Mouse (Mus musculus) erythroblast, embryonic 14.5 days (primary cell): Measurements from ENCODE around the gene Rpl23a. TPM values are rescaled to one million over a fixed set of nuclear protein-coding genes. Genes with fewer than 3 reads are reported as not detected.
"Not testable (repeated sequence)": the region's sequence is repeated elsewhere in the genome, so short reads cannot be mapped to it uniquely, and the experiment has no call there.

Source experiments
- H3K27me3 ChIP-seq: 2 replicates; pipeline ENCODE4 v1.6.1; 2012; ENCODE audit warnings: inconsistent platforms; ENCODE audit not compliant: control insufficient read depth
- H3K36me3 ChIP-seq: 2 replicates; pipeline ENCODE4 v1.6.1; 2012; ENCODE audit warnings: mild to moderate bottlenecking, inconsistent platforms; ENCODE audit not compliant: control insufficient read depth
- H3K4me1 ChIP-seq: 2 replicates; pipeline ENCODE4 v1.6.1; 2012; ENCODE audit warnings: inconsistent platforms; ENCODE audit not compliant: control insufficient read depth
- H3K4me3 ChIP-seq: replicated peaks from 2 replicates; pipeline ENCODE3; 2012; ENCODE audit warnings: moderate library complexity, mild to moderate bottlenecking, inconsistent platforms
- H3K9me3 ChIP-seq: 2 replicates; pipeline ENCODE4 v1.6.1; 2012; ENCODE audit warnings: low read length, inconsistent platforms, mixed read lengths; ENCODE audit not compliant: control insufficient read depth
- GATA1 ChIP-seq: IDR thresholded peaks from 2 replicates; pipeline ENCODE4 v1.6.1; 2012; ENCODE audit warnings: low read length, inconsistent platforms, mixed read lengths
- TAL1 ChIP-seq: IDR thresholded peaks from 3 replicates; pipeline ENCODE4 v1.6.1; 2012; ENCODE audit warnings: low read length, inconsistent platforms, mixed read lengths
- polyA plus RNA-seq: library from polyadenylated mRNA; stranded (reverse); fragments of >175 nt; gene quantifications from 2 replicates; pipeline ENCODE4 v1.2.3, GENCODE M21; 2012

Rpl23a gene
- polyA plus RNA-seq, 1 experiment = 168 TPM

- Histone ChIP-seq H3K36me3 (peaks cover 2% of the 10 kb centered on the region), H3K4me1 (peaks cover 52% of the 10 kb centered on the region), H3K9me3 (no peaks in the 10 kb centered on the region), H3K27me3 (no peaks in the 10 kb centered on the region), H3K4me3 (no peak overlapping the region)
- TF ChIP-seq TAL1 (no peak), GATA1 (no peak)
These were observed 45.4 kb downstream of the Rpl23a start for GRCm38 (mm10) chr11:78138023-78138422.

GRCm38 (mm10) chr11:78137584-78137983 is 45.8 kb downstream of the Rpl23a start:
- no peaks in the 10 kb centered on the region for H3K9me3 ChIP-seq
- TF ChIP-seq GATA1 = no peak
- no peak for TF ChIP-seq TAL1
- H3K36me3 ChIP-seq = no peaks in the 10 kb centered on the region; the same call in 1 of the 2 replicates
- no peaks in the 10 kb centered on the region for H3K27me3 ChIP-seq
- H3K4me3 ChIP-seq = no peak overlapping the region
- peaks cover 56% of the 10 kb centered on the region for H3K4me1 ChIP-seq

GRCm38 (mm10) chr11:78136132-78136531 is 47.3 kb downstream of the Rpl23a start:
- H3K36me3 ChIP-seq = no peaks in the 10 kb centered on the region
- no peaks in the 10 kb centered on the region for H3K9me3 ChIP-seq
- H3K27me3 ChIP-seq = no peaks in the 10 kb centered on the region
- H3K4me3 ChIP-seq = no peak overlapping the region
- H3K4me1 ChIP-seq = peaks cover 53% of the 10 kb centered on the region
- TF ChIP-seq GATA1 (no peak), TAL1 (no peak)

GRCm38 (mm10) chr11:78135314-78135713 is 48.1 kb downstream of the Rpl23a start:
- not testable (repeated sequence) for H3K4me3 ChIP-seq, H3K36me3 ChIP-seq, H3K27me3 ChIP-seq, H3K9me3 ChIP-seq
- peaks cover 45% of the 10 kb centered on the region for H3K4me1 ChIP-seq

- TF ChIP-seq GATA1 (no peak), TAL1 (no peak)
- no peaks in the 10 kb centered on the region for H3K36me3 ChIP-seq
- no peaks in the 10 kb centered on the region for H3K27me3 ChIP-seq
- peaks cover 45% of the 10 kb centered on the region for H3K4me1 ChIP-seq
- H3K4me3 ChIP-seq = no peak overlapping the region
- no peaks in the 10 kb centered on the region for H3K9me3 ChIP-seq
These were observed 49.0 kb downstream of the Rpl23a start for GRCm38 (mm10) chr11:78134344-78134743.

- Histone ChIP-seq H3K36me3 (no peaks in the 10 kb centered on the region), H3K9me3 (no peaks in the 10 kb centered on the region), H3K4me1 (peaks cover 46% of the 10 kb centered on the region), H3K4me3 (no peak overlapping the region), H3K27me3 (no peaks in the 10 kb centered on the region)
- no peak for TF ChIP-seq GATA1
- TF ChIP-seq TAL1 = no peak
These were observed 49.5 kb downstream of the Rpl23a start for GRCm38 (mm10) chr11:78133915-78134314.

Other genes with a start within 250 kb of the Rpl23a start
- 16.6 and 19.3 TPM in 2 replicates for gene Phf12, start 200.8 kb downstream of the Rpl23a start, polyA plus RNA-seq
- 4.7 and 5.1 TPM in 2 replicates for gene Dhrs13, start 151.3 kb downstream of the Rpl23a start, polyA plus RNA-seq
- gene Flot2, start 145.7 kb downstream of the Rpl23a start, polyA plus RNA-seq = 4.8 and 5.4 TPM in 2 replicates
- 0.14 and 0.29 TPM in 2 replicates for gene Eral1, start 103.2 kb downstream of the Rpl23a start, polyA plus RNA-seq
- 0.77 and 0.78 TPM in 2 replicates for gene Fam222b, start 88.9 kb downstream of the Rpl23a start, polyA plus RNA-seq
- 7.2 and 9.4 TPM in 2 replicates for gene Traf4, start 18.0 kb downstream of the Rpl23a start, polyA plus RNA-seq
- 1.7 and 2.0 TPM in 2 replicates for gene Nek8, start 6.9 kb downstream of the Rpl23a start, polyA plus RNA-seq
- 91.9 and 97.7 TPM in 2 replicates for gene Tlcd1, start 6.9 kb downstream of the Rpl23a start, polyA plus RNA-seq
- 0.13 and 0.26 TPM in 2 replicates for gene Rab34, start 4.8 kb upstream of the Rpl23a start, polyA plus RNA-seq
- not detected in 2 replicates for gene Proca1, start 9.8 kb upstream of the Rpl23a start, polyA plus RNA-seq
- gene Sdf2, start 62.2 kb upstream of the Rpl23a start, polyA plus RNA-seq = 0.32 and 0.49 TPM in 2 replicates
- 9.4 and 11.6 TPM in 2 replicates for gene Supt6, start 62.4 kb upstream of the Rpl23a start, polyA plus RNA-seq
- 0.97 and 2.3 TPM in 2 replicates for gene 2610507B11Rik, start 78.2 kb upstream of the Rpl23a start, polyA plus RNA-seq
- gene BC030499, start 107.3 kb upstream of the Rpl23a start, polyA plus RNA-seq = 0.07 TPM in 1 of 2 replicates, not detected in the other
- gene Spag5, start 117.9 kb upstream of the Rpl23a start, polyA plus RNA-seq = 19.3 and 21.5 TPM in 2 replicates
- gene Aldoc, start 139.4 kb upstream of the Rpl23a start, polyA plus RNA-seq = 0.12 and 0.22 TPM in 2 replicates
- 3.2 and 3.8 TPM in 2 replicates for gene Pigs, start 144.8 kb upstream of the Rpl23a start, polyA plus RNA-seq
- gene Unc119, start 159.9 kb upstream of the Rpl23a start, polyA plus RNA-seq = 1.7 and 1.9 TPM in 2 replicates
- gene Foxn1, start 203.0 kb upstream of the Rpl23a start, polyA plus RNA-seq = not detected in 2 replicates
- not detected in 2 replicates for gene Slc13a2, start 238.6 kb upstream of the Rpl23a start, polyA plus RNA-seq